Mouse (Mus musculus): ENCODE results near the gene Olfr488.
"Not testable (repeated sequence)": the region's sequence is repeated elsewhere in the genome, so short reads cannot be mapped to it uniquely, and the experiment has no call there.

Olfr488 gene

GRCm38 (mm10) chr7:108258247-108258646 lies at the start of gene Olfr488:
Gene Olfr488 (minus strand): TSS chr7:108258347.
- no peak for DNase-seq (ENCODE audit: low spot score)

- DNase-seq (ENCODE audit: low spot score): no peak
Measured at GRCm38 (mm10) chr7:108288834-108289233, 30.7 kb upstream of the Olfr488 start, which contains the start of gene Olfr490. Gene Olfr490 (minus strand): TSS chr7:108288934.

- DNase-seq (ENCODE audit: low spot score): no peak
Measured at GRCm38 (mm10) chr7:108233551-108233950, 24.6 kb downstream of the Olfr488 start.

GRCm38 (mm10) chr7:108214536-108214935 lies 43.6 kb downstream of the Olfr488 start, which contains the start of gene Olfr487:
Gene Olfr487 (minus strand): TSS chr7:108214636.
- not testable (repeated sequence) for DNase-seq (ENCODE audit: low spot score)
